16 mouse cellular contexts compared by ENCODE assay signal in the genomic region with DNA sequence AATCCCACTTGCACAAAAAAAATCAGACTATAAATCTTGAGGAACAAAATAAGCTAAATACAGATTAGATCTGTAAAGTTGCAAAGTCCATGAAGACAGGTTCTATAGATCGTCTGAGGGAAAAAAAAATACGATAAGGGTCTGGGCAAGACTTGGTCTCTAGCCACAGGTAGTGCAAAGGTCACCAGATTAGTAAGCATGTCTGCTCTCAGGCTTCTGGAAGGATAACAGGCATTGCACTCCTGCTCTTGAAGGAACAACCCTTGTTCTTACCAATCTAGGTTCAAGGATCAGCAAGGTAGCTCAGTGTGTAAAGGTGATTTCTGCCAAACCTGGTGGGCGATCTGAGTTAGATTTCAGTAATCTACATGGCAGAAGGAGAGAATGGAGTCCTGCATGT.
"Had no signal": no experiment of that assay in that cellular context is flagged by ENCODE, and none has a peak within 500 bp of the region (broad histone marks: within the 10 kb centered on the region; RNA-seq: fewer than 3 reads in every experiment).

No protein-coding gene starts in this region.

- H3K27ac ChIP-seq: lung, embryonic 15.5 days; macrophage; midbrain, embryonic 13.5 days; midbrain, embryonic 15.5 days; neural tube, embryonic 12.5 days had no signal

- H3K9ac ChIP-seq: liver, postnatal 0 days; lung, embryonic 15.5 days; midbrain, embryonic 13.5 days; midbrain, embryonic 15.5 days; neural tube, embryonic 12.5 days had no signal

- ATAC-seq: liver, postnatal 0 days; lung, postnatal 0 days; midbrain, embryonic 13.5 days; midbrain, embryonic 15.5 days had no signal

- H3K27me3 ChIP-seq: lung, embryonic 15.5 days; midbrain, embryonic 13.5 days; midbrain, embryonic 15.5 days; neural tube, embryonic 12.5 days had no signal

- H3K4me2 ChIP-seq: lung, embryonic 15.5 days; midbrain, embryonic 11.5 days; midbrain, embryonic 13.5 days; midbrain, embryonic 15.5 days; neural tube, embryonic 12.5 days had no signal

- H3K4me3 ChIP-seq: lung, embryonic 15.5 days; megakaryocyte, embryonic 14.5 days; midbrain, embryonic 13.5 days; midbrain, embryonic 15.5 days; neural tube, embryonic 12.5 days had no signal

- DNase-seq: liver, postnatal 0 days; lung, adult 2 months; lung, postnatal 14 days; lung, postnatal 36 days; right cerebral cortex, postnatal 14 days; thymus, adult 18-20 months; thymus, postnatal 14 days; thymus, postnatal 36 days had no signal

- H3K9me3 ChIP-seq: lung, embryonic 15.5 days; midbrain, embryonic 13.5 days; midbrain, embryonic 15.5 days; neural tube, embryonic 12.5 days had no signal

- H3K4me1 ChIP-seq: lung, embryonic 15.5 days; megakaryocyte, embryonic 14.5 days; midbrain, embryonic 13.5 days; midbrain, embryonic 15.5 days; neural tube, embryonic 12.5 days had no signal

- H3K36me3 ChIP-seq: lung, embryonic 15.5 days; midbrain, embryonic 13.5 days; midbrain, embryonic 15.5 days; neural tube, embryonic 12.5 days had no signal
